9 mouse cellular contexts compared by ENCODE assay signal in genomic region chr9:89841866-89842775, GRCm38 (mm10).
DNase-seq lines count a peak whose midpoint lies in the region; ATAC-seq and TF ChIP-seq lines count a peak whose summit lies in the region.
"Had no signal": no experiment of that assay in that cellular context is flagged by ENCODE, and none has a peak within 500 bp of the region (broad histone marks: within the 10 kb centered on the region; RNA-seq: fewer than 3 reads in every experiment).

No protein-coding gene starts in this region.

- no peak overlapping the region for H3K4me3 ChIP-seq in kidney, postnatal 0 days (replicated peaks; ENCODE audit: low read depth, low read length)
- H3K4me3 ChIP-seq in kidney, embryonic 16.5 days (ENCODE audit: low read length): no peak overlapping the region
- H3K4me3 ChIP-seq in forebrain, embryonic 13.5 days: no peak overlapping the region
- no peak overlapping the region for H3K4me3 ChIP-seq in neural tube, embryonic 15.5 days (replicated peaks)

- H3K4me2 ChIP-seq in kidney, postnatal 0 days (ENCODE audit: low read length): no peak overlapping the region
- H3K4me2 ChIP-seq in kidney, embryonic 16.5 days (replicated peaks; ENCODE audit: low read depth, low read length): no peak overlapping the region
- peak overlapping the region; percentile 29 for H3K4me2 ChIP-seq in forebrain, embryonic 13.5 days
- H3K4me2 ChIP-seq in neural tube, embryonic 15.5 days: no peak overlapping the region

- ATAC-seq in kidney, postnatal 0 days (replicated peaks; ENCODE audit: low FRiP score, low read depth): no peak
- no peak; the same call in 1 of the 2 replicates for ATAC-seq in kidney, embryonic 16.5 days (ENCODE audit: low FRiP score, low TSS enrichment)
- peak; percentile 82 for ATAC-seq in forebrain, embryonic 13.5 days
- peak; percentile 66 for ATAC-seq in neural tube, embryonic 15.5 days (ENCODE audit: low FRiP score)
- no peak for ATAC-seq in activated CD4-positive, CD25-positive, alpha-beta regulatory T cell, adult 4 months

- H3K9me3 ChIP-seq in kidney, postnatal 0 days (replicated peaks; ENCODE audit: low read length): no peaks in the 10 kb centered on the region
- H3K9me3 ChIP-seq in kidney, embryonic 16.5 days (ENCODE audit: low read length): no peaks in the 10 kb centered on the region
- H3K9me3 ChIP-seq in forebrain, embryonic 13.5 days (replicated peaks): no peaks in the 10 kb centered on the region
- no peaks in the 10 kb centered on the region for H3K9me3 ChIP-seq in neural tube, embryonic 15.5 days (replicated peaks)

- H3K9ac ChIP-seq in kidney, postnatal 0 days (ENCODE audit: low read depth, low read length): no peak overlapping the region
- H3K9ac ChIP-seq in kidney, embryonic 16.5 days (replicated peaks; ENCODE audit: low read length): no peak overlapping the region
- no peak overlapping the region for H3K9ac ChIP-seq in forebrain, embryonic 13.5 days
- no peak overlapping the region for H3K9ac ChIP-seq in neural tube, embryonic 15.5 days (replicated peaks)
- H3K9ac ChIP-seq: liver, embryonic 14.5 days had no signal

- no peak overlapping the region for H3K27ac ChIP-seq in kidney, postnatal 0 days
- no peak overlapping the region for H3K27ac ChIP-seq in kidney, embryonic 16.5 days (ENCODE audit: low read length)
- H3K27ac ChIP-seq in forebrain, embryonic 13.5 days: no peak overlapping the region
- no peak overlapping the region for H3K27ac ChIP-seq in neural tube, embryonic 15.5 days (replicated peaks)
- H3K27ac ChIP-seq: liver, embryonic 14.5 days had no signal

- H3K4me1 ChIP-seq in kidney, postnatal 0 days (replicated peaks; ENCODE audit: insufficient read depth, low read length): no peaks in the 10 kb centered on the region
- peaks cover 3% of the 10 kb centered on the region; the same call in 1 of the 2 replicates for H3K4me1 ChIP-seq in kidney, embryonic 16.5 days (ENCODE audit: insufficient read depth, low read length)
- H3K4me1 ChIP-seq in forebrain, embryonic 13.5 days: peaks cover 8% of the 10 kb centered on the region
- H3K4me1 ChIP-seq in neural tube, embryonic 15.5 days: 0 out of 2 replicates have a peak, but pooled peaks cover 5% of the 10 kb centered on the region

- 57% methylated on average over 12 of the region's 12 CpGs for WGBS in kidney, postnatal 0 days
- 59% methylated on average over 12 of the region's 12 CpGs for WGBS in kidney, embryonic 16.5 days
- 39% methylated on average over 12 of the region's 12 CpGs for WGBS in forebrain, embryonic 13.5 days
- 51% methylated on average over 12 of the region's 12 CpGs for WGBS in neural tube, embryonic 15.5 days

- TF ChIP-seq CTCF in kidney, postnatal 0 days (IDR thresholded peaks at IDR 0.05; ENCODE audit: low read depth): no peak

- DNase-seq in kidney, postnatal 0 days (ENCODE audit: low spot score): peak; percentile 8
- DNase-seq in layer of hippocampus, adult 9-11 months: peak; percentile 69
- DNase-seq in ovary, postnatal 36 days (ENCODE audit: low spot score): no peak
- no peak for DNase-seq in thymus, postnatal 36 days

- no peaks in the 10 kb centered on the region for H3K36me3 ChIP-seq in kidney, postnatal 0 days (ENCODE audit: insufficient read depth, low read length)
- H3K36me3 ChIP-seq in kidney, embryonic 16.5 days (ENCODE audit: insufficient read depth, low read length): no peaks in the 10 kb centered on the region
- no peaks in the 10 kb centered on the region for H3K36me3 ChIP-seq in forebrain, embryonic 13.5 days (ENCODE audit: poor library complexity, severe bottlenecking)
- H3K36me3 ChIP-seq in neural tube, embryonic 15.5 days: no peaks in the 10 kb centered on the region

- no peaks in the 10 kb centered on the region for H3K27me3 ChIP-seq in kidney, postnatal 0 days (ENCODE audit: insufficient read depth, low read length)
- no peaks in the 10 kb centered on the region for H3K27me3 ChIP-seq in kidney, embryonic 16.5 days (ENCODE audit: insufficient read depth, low read length)
- H3K27me3 ChIP-seq in forebrain, embryonic 13.5 days: no peaks in the 10 kb centered on the region
- H3K27me3 ChIP-seq in neural tube, embryonic 15.5 days (replicated peaks): no peaks in the 10 kb centered on the region

Comparison
In these comparisons a context has a peak if more than half of its experiments do, and no peak if none do; other contexts are left out.
1. ATAC-seq: peak in forebrain, embryonic 13.5 days (single experiment) and neural tube, embryonic 15.5 days (single experiment); none in kidney, postnatal 0 days (single experiment), kidney, embryonic 16.5 days (single experiment) and activated CD4-positive, CD25-positive, alpha-beta regulatory T cell, adult 4 months (single experiment).
2. DNase-seq: peak in kidney, postnatal 0 days (single experiment) and layer of hippocampus, adult 9-11 months (single experiment); none in ovary, postnatal 36 days (single experiment) and thymus, postnatal 36 days (0 of 2).